Mouse (Mus musculus): ENCODE measurements at regions not wholly inside any gene's neighbourhood (a gene's known extent, or its start where the extent isn't known, plus 50 kb on each side); places are given as distances from the start of the nearest gene placed in this dataset.

GRCm38 (mm10) chr14:100352961-100353452, 68.5 kb upstream of the Klf12 start:
- TF ChIP-seq GATA1 (IDR thresholded peaks at IDR 0.05; ENCODE audit: borderline replicate concordance, low read length) (no peak), CTCF (IDR thresholded peaks at IDR 0.05; ENCODE audit: low read depth, low read length) (no peak), GATA2 (IDR thresholded peaks at IDR 0.05; ENCODE audit: borderline replicate concordance, low read depth, low read length) (no peak)
